Mouse (Mus musculus) thymus, adult 2 months (tissue): ENCODE results near the gene Scd3.

Source experiments
- CTCF ChIP-seq: fragments of 200-500 bp; IDR thresholded peaks from 2 replicates; pipeline ENCODE4 v1.5.1; 2012; ENCODE audit warnings: mild to moderate bottlenecking, control low read depth, low read length, moderate library complexity, borderline replicate concordance; ENCODE audit not compliant: control insufficient read depth, poor library complexity, insufficient read depth; ENCODE audit errors: extremely low read depth
- POLR2A ChIP-seq: fragments of 200-500 bp; IDR thresholded peaks from 2 replicates; pipeline ENCODE4 v1.6.1; 2012; ENCODE audit warnings: mild to moderate bottlenecking, low read length, control low read depth, moderate library complexity; ENCODE audit not compliant: control insufficient read depth, poor library complexity, insufficient read depth; ENCODE audit errors: extremely low read depth

GRCm38 (mm10) chr19:44176741-44177140 is 26.3 kb upstream of the Scd3 start:
- TF ChIP-seq CTCF (no peak), POLR2A (no peak)
